Mouse (Mus musculus) bone marrow, adult 2 months (tissue): Measurements from ENCODE around the gene Tnfsf13b.

Source experiments
- CTCF ChIP-seq: fragments of 200-500 bp; IDR thresholded peaks from 2 replicates; pipeline ENCODE4 v1.5.1; 2011; ENCODE audit warnings: low read length, control low read depth; ENCODE audit not compliant: control insufficient read depth, insufficient read depth
- POLR2A ChIP-seq: fragments of 200-500 bp; IDR thresholded peaks from 2 replicates; pipeline ENCODE4 v1.6.1; 2011; ENCODE audit warnings: low read depth, mild to moderate bottlenecking, control low read depth, low read length, borderline replicate concordance; ENCODE audit not compliant: control insufficient read depth

GRCm38 (mm10) chr8:9959919-9960318 is 46.3 kb upstream of the Tnfsf13b start:
- TF ChIP-seq CTCF (no peak), POLR2A (no peak)
